Mouse (Mus musculus) liver, postnatal 0 days (tissue): ENCODE data around the gene Olfr229.
"Not testable (repeated sequence)": the region's sequence is repeated elsewhere in the genome, so short reads cannot be mapped to it uniquely, and the experiment has no call there.

Source experiments
- CTCF ChIP-seq: sonication (generic); IDR thresholded peaks from 2 replicates; pipeline ENCODE4 v1.5.1; 2016; ENCODE audit warnings: antibody characterized with exemption, low read depth
- EP300 ChIP-seq: IDR thresholded peaks from 2 replicates; pipeline ENCODE4 v1.6.1; 2016; ENCODE audit warnings: antibody characterized with exemption, low read depth, mild to moderate bottlenecking

- TF ChIP-seq CTCF, EP300: not testable (repeated sequence)
These were observed 29.4 kb upstream of the Olfr229 start for GRCm38 (mm10) chr9:39877541-39878396.
